In the genomic region with DNA sequence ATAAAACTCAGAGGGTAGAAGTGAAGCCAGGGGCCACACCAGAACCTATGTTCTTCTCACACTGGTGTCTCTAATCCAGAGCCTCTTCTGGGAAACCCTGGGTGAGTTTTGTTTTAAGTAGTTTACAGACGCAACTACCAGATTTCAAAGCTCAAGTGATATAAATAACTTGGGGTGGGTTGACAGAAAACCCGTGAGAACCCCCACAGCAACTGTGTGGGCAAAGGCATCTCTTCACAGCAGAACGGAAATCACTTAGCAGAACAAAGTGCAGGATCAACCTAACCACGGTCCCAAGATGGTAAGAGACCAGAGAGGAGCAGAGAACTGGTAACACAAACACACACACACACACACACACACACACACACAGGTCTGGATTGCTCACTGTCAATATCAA, we compare ENCODE assay signal across 21 mouse cellular contexts. TPM values are rescaled to one million over a fixed set of nuclear protein-coding genes. Genes with fewer than 3 reads are reported as not detected.
A peak's percentile ranks its signal among the peaks of the same experiment; 100 is the strongest.
DNase-seq lines count a peak whose midpoint lies in the region; ATAC-seq lines count a peak whose summit lies in the region.
"Had no signal": no experiment of that assay in that cellular context is flagged by ENCODE, and none has a peak within 500 bp of the region (broad histone marks: within the 10 kb centered on the region; RNA-seq: fewer than 3 reads in every experiment).

No protein-coding gene starts in this region.

- no peak for ATAC-seq in forebrain, embryonic 11.5 days (replicated peaks; ENCODE audit: low FRiP score)
- ATAC-seq in hindbrain, embryonic 11.5 days (ENCODE audit: low FRiP score), result no peak
- ATAC-seq: hindbrain, embryonic 16.5 days had no signal

- H3K9ac ChIP-seq in forebrain, embryonic 11.5 days (ENCODE audit: low read length), result no peak overlapping the region
- no peak overlapping the region for H3K9ac ChIP-seq in hindbrain, embryonic 11.5 days (ENCODE audit: low read depth, low read length)
- H3K9ac ChIP-seq: forebrain, embryonic 12.5 days; heart, embryonic 13.5 days; neural tube, embryonic 12.5 days; stomach, embryonic 15.5 days had no signal

- H3K4me1 ChIP-seq in forebrain, embryonic 11.5 days (replicated peaks; ENCODE audit: control insufficient read depth, insufficient read depth, low read length), result no peaks in the 10 kb centered on the region
- H3K4me1 ChIP-seq in hindbrain, embryonic 11.5 days (replicated peaks; ENCODE audit: control insufficient read depth, insufficient read depth, low read length), result no peaks in the 10 kb centered on the region
- H3K4me1 ChIP-seq: stomach, embryonic 15.5 days had no signal

- H3K36me3 ChIP-seq in forebrain, embryonic 11.5 days (ENCODE audit: control insufficient read depth, insufficient read depth, low read length), result no peaks in the 10 kb centered on the region
- no peaks in the 10 kb centered on the region for H3K36me3 ChIP-seq in hindbrain, embryonic 11.5 days (ENCODE audit: control insufficient read depth, insufficient read depth, low read length)
- H3K36me3 ChIP-seq: embryonic facial prominence, embryonic 10.5 days; forebrain, embryonic 12.5 days; heart, embryonic 13.5 days; neural tube, embryonic 12.5 days; stomach, embryonic 15.5 days had no signal

- H3K27me3 ChIP-seq in forebrain, embryonic 11.5 days (ENCODE audit: control insufficient read depth, insufficient read depth, low read length), result no peaks in the 10 kb centered on the region
- no peaks in the 10 kb centered on the region for H3K27me3 ChIP-seq in hindbrain, embryonic 11.5 days (ENCODE audit: control insufficient read depth, insufficient read depth, low read length)
- H3K27me3 ChIP-seq: forebrain, embryonic 12.5 days; heart, embryonic 13.5 days; neural tube, embryonic 12.5 days; stomach, embryonic 15.5 days had no signal

- peak; percentile 65 to 74 for DNase-seq in spleen, postnatal 36 days (ENCODE audit: low spot score in 2 of 2)
- no peak for DNase-seq in spleen, postnatal 4 days (ENCODE audit: low spot score in 2 of 2)
- peak; percentile 51 for DNase-seq in induced T-regulatory cell, adult 2 months (ENCODE audit: low read depth)
- peak; percentile 79 for DNase-seq in thymus, postnatal 0 days (ENCODE audit: low spot score)
- no peak for DNase-seq in forebrain, embryonic 11.5 days (ENCODE audit: low spot score)
- no peak for DNase-seq in hindbrain, embryonic 11.5 days (ENCODE audit: low spot score)
- DNase-seq in lung, postnatal 36 days, result no peak
- DNase-seq: cerebellum, adult 18-20 months; heart, postnatal 36 days; kidney, adult 18-20 months; layer of hippocampus, adult 9-11 months; lung, adult 18-20 months; right cerebral cortex, adult 18-20 months had no signal

- 91% methylated on average over 4 of the region's 4 CpGs for WGBS in forebrain, embryonic 11.5 days
- 91% methylated on average over 4 of the region's 4 CpGs for WGBS in hindbrain, embryonic 11.5 days

- no peak overlapping the region for H3K27ac ChIP-seq in forebrain, embryonic 11.5 days (ENCODE audit: low read depth, low read length)
- H3K27ac ChIP-seq in hindbrain, embryonic 11.5 days (ENCODE audit: low read depth, low read length), result no peak overlapping the region
- H3K27ac ChIP-seq: embryonic facial prominence, embryonic 10.5 days; forebrain, embryonic 12.5 days; heart, embryonic 13.5 days; kidney, postnatal 0 days; neural tube, embryonic 12.5 days; stomach, embryonic 15.5 days had no signal

- H3K4me2 ChIP-seq in forebrain, embryonic 11.5 days (ENCODE audit: low read depth, low read length, severe bottlenecking), result no peak overlapping the region
- H3K4me2 ChIP-seq in hindbrain, embryonic 11.5 days (replicated peaks; ENCODE audit: low read depth, low read length), result no peak overlapping the region
- H3K4me2 ChIP-seq: forebrain, embryonic 12.5 days; heart, embryonic 13.5 days; liver, embryonic 11.5 days; neural tube, embryonic 12.5 days; stomach, embryonic 15.5 days had no signal

- H3K9me3 ChIP-seq in forebrain, embryonic 11.5 days (ENCODE audit: control insufficient read depth, low read length), result no peaks in the 10 kb centered on the region
- H3K9me3 ChIP-seq in hindbrain, embryonic 11.5 days (ENCODE audit: control insufficient read depth, low read length), result no peaks in the 10 kb centered on the region
- H3K9me3 ChIP-seq: embryonic facial prominence, embryonic 10.5 days; forebrain, embryonic 12.5 days; heart, embryonic 13.5 days; neural tube, embryonic 12.5 days; stomach, embryonic 15.5 days had no signal

- no peak overlapping the region for H3K4me3 ChIP-seq in forebrain, embryonic 11.5 days (ENCODE audit: low read depth, low read length)
- no peak overlapping the region for H3K4me3 ChIP-seq in hindbrain, embryonic 11.5 days (ENCODE audit: low read depth, low read length)
- H3K4me3 ChIP-seq: embryonic facial prominence, embryonic 10.5 days; forebrain, embryonic 12.5 days; heart, embryonic 13.5 days; neural tube, embryonic 12.5 days; stomach, embryonic 15.5 days had no signal

RNA-seq across cellular contexts. Expression of gene Tmem131l, which starts 25.9 kb away (rescaled TPM):
- 126 and 132 TPM in 2 replicates for polyA plus RNA-seq in thymus, postnatal 0 days (2015; fragmentation: Nextera tagmentation; extraction: Ambion mirVana)
- polyA plus RNA-seq in forebrain, embryonic 11.5 days (2014; fragmentation: Nextera tagmentation; extraction: Ambion mirVana), result 96.0 and 99.2 TPM in 2 replicates
- 75.8 and 89.0 TPM in 2 replicates for polyA plus RNA-seq in hindbrain, embryonic 11.5 days (2014; fragmentation: Nextera tagmentation; extraction: Ambion mirVana)

Comparison
In these comparisons a context has a peak if more than half of its experiments do, and no peak if none do; other contexts are left out.
1. DNase-seq: peak in spleen, postnatal 36 days (2 of 2), induced T-regulatory cell, adult 2 months (single experiment) and thymus, postnatal 0 days (single experiment); none in spleen, postnatal 4 days (0 of 2), forebrain, embryonic 11.5 days (single experiment), hindbrain, embryonic 11.5 days (single experiment) and lung, postnatal 36 days (single experiment).